Mouse (Mus musculus): ENCODE measurements around the gene Cldn11. TPM values are rescaled to one million over a fixed set of nuclear protein-coding genes. Genes with fewer than 3 reads are reported as not detected.
A peak's percentile ranks its signal among the peaks of the same experiment; 100 is the strongest.

Gene Cldn11
- 0.92 and 1.1 TPM in 2 replicates for polyA plus RNA-seq (2015; fragmentation: Nextera tagmentation; extraction: Ambion mirVana)

DNA sequence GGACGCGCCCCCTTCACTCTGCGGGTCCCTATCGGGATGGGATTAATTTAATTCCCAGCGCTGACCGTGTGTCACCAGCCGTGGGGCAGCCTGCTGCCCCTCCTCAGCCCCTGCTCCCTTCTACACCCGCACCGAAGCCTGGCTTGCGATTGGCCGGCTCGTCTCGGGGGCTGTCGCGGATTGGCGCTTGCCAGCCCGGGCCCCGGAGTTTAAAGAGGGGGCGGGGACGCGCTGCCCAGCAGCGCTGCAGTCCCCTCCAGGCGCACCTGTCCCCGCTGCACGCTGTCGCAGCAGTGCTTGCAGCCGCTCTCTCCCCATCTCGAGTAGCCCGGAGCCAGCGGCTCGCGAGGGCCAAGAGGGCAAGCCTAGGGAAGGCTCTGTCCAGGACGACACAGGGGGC, at the start of gene Cldn11:
Gene Cldn11 (plus strand): TSS at position 215 of the 400 bp plus-strand sequence.
- H3K27me3 ChIP-seq (replicated peaks; ENCODE audit: control insufficient read depth, insufficient read depth, low read length): no peaks in the 10 kb centered on the region
- under 1% methylated on average over 33 of the region's 33 CpGs for WGBS
- H3K9me3 ChIP-seq (ENCODE audit: control insufficient read depth): no peaks in the 10 kb centered on the region
- no peaks in the 10 kb centered on the region for H3K36me3 ChIP-seq (ENCODE audit: control insufficient read depth, insufficient read depth)
- H3K4me1 ChIP-seq (replicated peaks; ENCODE audit: control insufficient read depth, insufficient read depth, low read length): no peaks in the 10 kb centered on the region
- peak; percentile 17; the same call in 1 of the 2 replicates for ATAC-seq
- H3K27ac ChIP-seq (ENCODE audit: low read depth, low read length): no peak within 1 kb of the TSS
- H3K4me3 ChIP-seq (ENCODE audit: low read depth, low read length): peak within 1 kb of the TSS; percentile 35
- H3K4me2 ChIP-seq (replicated peaks; ENCODE audit: low read depth): peak within 1 kb of the TSS; percentile 75
- no peak within 1 kb of the TSS for H3K9ac ChIP-seq (ENCODE audit: low read depth, low read length)
- no peak for TF ChIP-seq CTCF (IDR thresholded peaks at IDR 0.05; ENCODE audit: low read depth)

GRCm38 (mm10) chr3:31100026-31100425, 49.7 kb upstream of the Cldn11 start:
- Histone ChIP-seq H3K36me3 (ENCODE audit: control insufficient read depth, insufficient read depth) (peaks cover 7% of the 10 kb centered on the region; the same call in 1 of the 2 replicates), H3K27ac (ENCODE audit: low read depth, low read length) (no peak overlapping the region), H3K9ac (ENCODE audit: low read depth, low read length) (no peak overlapping the region), H3K9me3 (ENCODE audit: control insufficient read depth) (no peaks in the 10 kb centered on the region), H3K4me3 (ENCODE audit: low read depth, low read length) (no peak overlapping the region), H3K4me1 (replicated peaks; ENCODE audit: control insufficient read depth, insufficient read depth, low read length) (peaks cover 20% of the 10 kb centered on the region), H3K27me3 (replicated peaks; ENCODE audit: control insufficient read depth, insufficient read depth, low read length) (no peaks in the 10 kb centered on the region), H3K4me2 (replicated peaks; ENCODE audit: low read depth) (peak overlapping the region; percentile 50)
- 58% methylated on average over 5 of the region's 5 CpGs for WGBS
- no peak for TF ChIP-seq CTCF (IDR thresholded peaks at IDR 0.05; ENCODE audit: low read depth)
- no peak for ATAC-seq

- no peak overlapping the region for H3K27ac ChIP-seq (ENCODE audit: low read depth, low read length)
- WGBS: 91% methylated on average over 3 of the region's 3 CpGs
- H3K4me2 ChIP-seq (replicated peaks; ENCODE audit: low read depth): no peak overlapping the region
- TF ChIP-seq CTCF (IDR thresholded peaks at IDR 0.05; ENCODE audit: low read depth): no peak
- H3K4me3 ChIP-seq (ENCODE audit: low read depth, low read length): no peak overlapping the region
- ATAC-seq: no peak
- peaks cover 7% of the 10 kb centered on the region; the same call in 1 of the 2 replicates for H3K36me3 ChIP-seq (ENCODE audit: control insufficient read depth, insufficient read depth)
- no peak overlapping the region for H3K9ac ChIP-seq (ENCODE audit: low read depth, low read length)
- peaks cover 20% of the 10 kb centered on the region for H3K4me1 ChIP-seq (replicated peaks; ENCODE audit: control insufficient read depth, insufficient read depth, low read length)
- H3K27me3 ChIP-seq (replicated peaks; ENCODE audit: control insufficient read depth, insufficient read depth, low read length): no peaks in the 10 kb centered on the region
- no peaks in the 10 kb centered on the region for H3K9me3 ChIP-seq (ENCODE audit: control insufficient read depth)
These were observed 48.9 kb upstream of the Cldn11 start for GRCm38 (mm10) chr3:31100802-31101201.

DNA sequence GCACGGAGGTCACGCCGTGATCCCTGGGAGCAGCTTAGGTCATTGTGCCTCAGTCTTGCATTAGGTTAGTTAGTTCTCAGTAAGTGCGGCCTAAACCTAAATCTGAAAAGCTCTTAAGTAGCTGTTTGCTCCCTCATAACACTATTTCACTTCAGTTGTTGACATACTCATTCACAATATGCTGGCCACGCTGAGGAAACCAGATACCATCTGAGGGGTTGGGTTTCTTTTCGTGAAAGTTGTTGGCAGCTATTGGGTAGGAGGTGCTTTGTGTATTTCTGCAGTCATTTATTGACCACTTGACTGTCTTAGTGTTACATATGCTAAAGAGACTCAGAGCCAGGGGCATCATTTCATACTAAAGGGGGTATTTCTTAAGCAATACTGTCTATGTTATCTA, 44.8 kb upstream of the Cldn11 start:
- WGBS: 70% methylated on average over 6 of the region's 6 CpGs
- Histone ChIP-seq H3K36me3 (ENCODE audit: control insufficient read depth, insufficient read depth) (no peaks in the 10 kb centered on the region; the same call in 1 of the 2 replicates), H3K4me2 (replicated peaks; ENCODE audit: low read depth) (no peak overlapping the region), H3K9me3 (ENCODE audit: control insufficient read depth) (no peaks in the 10 kb centered on the region), H3K9ac (ENCODE audit: low read depth, low read length) (no peak overlapping the region), H3K27ac (ENCODE audit: low read depth, low read length) (no peak overlapping the region), H3K4me3 (ENCODE audit: low read depth, low read length) (no peak overlapping the region), H3K27me3 (replicated peaks; ENCODE audit: control insufficient read depth, insufficient read depth, low read length) (no peaks in the 10 kb centered on the region), H3K4me1 (replicated peaks; ENCODE audit: control insufficient read depth, insufficient read depth, low read length) (0 out of 2 replicates have a peak, but pooled peaks cover 4% of the 10 kb centered on the region)
- no peak for TF ChIP-seq CTCF (IDR thresholded peaks at IDR 0.05; ENCODE audit: low read depth)
- no peak for ATAC-seq

- Histone ChIP-seq H3K9me3 (ENCODE audit: control insufficient read depth) (no peaks in the 10 kb centered on the region), H3K4me3 (ENCODE audit: low read depth, low read length) (no peak overlapping the region), H3K9ac (ENCODE audit: low read depth, low read length) (no peak overlapping the region), H3K4me2 (replicated peaks; ENCODE audit: low read depth) (no peak overlapping the region), H3K27me3 (replicated peaks; ENCODE audit: control insufficient read depth, insufficient read depth, low read length) (no peaks in the 10 kb centered on the region), H3K36me3 (ENCODE audit: control insufficient read depth, insufficient read depth) (no peaks in the 10 kb centered on the region; the same call in 1 of the 2 replicates), H3K27ac (ENCODE audit: low read depth, low read length) (no peak overlapping the region), H3K4me1 (replicated peaks; ENCODE audit: control insufficient read depth, insufficient read depth, low read length) (no peaks in the 10 kb centered on the region)
- no peak for ATAC-seq
- 91% methylated on average over 6 of the region's 6 CpGs for WGBS
- TF ChIP-seq CTCF (IDR thresholded peaks at IDR 0.05; ENCODE audit: low read depth): no peak
These were observed 43.1 kb upstream of the Cldn11 start for GRCm38 (mm10) chr3:31106597-31106996.

- H3K4me1 ChIP-seq (replicated peaks; ENCODE audit: control insufficient read depth, insufficient read depth, low read length): no peaks in the 10 kb centered on the region
- H3K9ac ChIP-seq (ENCODE audit: low read depth, low read length): no peak overlapping the region
- no peaks in the 10 kb centered on the region for H3K9me3 ChIP-seq (ENCODE audit: control insufficient read depth)
- H3K27ac ChIP-seq (ENCODE audit: low read depth, low read length): no peak overlapping the region
- no peak overlapping the region for H3K4me3 ChIP-seq (ENCODE audit: low read depth, low read length)
- no peaks in the 10 kb centered on the region for H3K27me3 ChIP-seq (replicated peaks; ENCODE audit: control insufficient read depth, insufficient read depth, low read length)
- 83% methylated on average over 4 of the region's 4 CpGs for WGBS
- ATAC-seq: no peak
- no peak overlapping the region for H3K4me2 ChIP-seq (replicated peaks; ENCODE audit: low read depth)
- H3K36me3 ChIP-seq (ENCODE audit: control insufficient read depth, insufficient read depth): peaks cover 8% of the 10 kb centered on the region
- no peak for TF ChIP-seq CTCF (IDR thresholded peaks at IDR 0.05; ENCODE audit: low read depth)
These were observed 42.0 kb upstream of the Cldn11 start for GRCm38 (mm10) chr3:31107674-31108073.

GRCm38 (mm10) chr3:31109108-31109507, 40.6 kb upstream of the Cldn11 start:
- no peaks in the 10 kb centered on the region for H3K9me3 ChIP-seq (ENCODE audit: control insufficient read depth)
- WGBS: 40% methylated on average over 3 of the region's 3 CpGs
- no peak overlapping the region for H3K9ac ChIP-seq (ENCODE audit: low read depth, low read length)
- peaks cover 16% of the 10 kb centered on the region for H3K36me3 ChIP-seq (ENCODE audit: control insufficient read depth, insufficient read depth)
- no peaks in the 10 kb centered on the region for H3K4me1 ChIP-seq (replicated peaks; ENCODE audit: control insufficient read depth, insufficient read depth, low read length)
- no peak for ATAC-seq
- no peak overlapping the region for H3K4me3 ChIP-seq (ENCODE audit: low read depth, low read length)
- H3K27me3 ChIP-seq (replicated peaks; ENCODE audit: control insufficient read depth, insufficient read depth, low read length): no peaks in the 10 kb centered on the region
- TF ChIP-seq CTCF (IDR thresholded peaks at IDR 0.05; ENCODE audit: low read depth): peak; percentile 71
- H3K4me2 ChIP-seq (replicated peaks; ENCODE audit: low read depth): no peak overlapping the region
- no peak overlapping the region for H3K27ac ChIP-seq (ENCODE audit: low read depth, low read length)

All from intestine, postnatal 0 days (tissue).